ENCODE assay signal across 17 mouse cellular contexts in the genomic region with DNA sequence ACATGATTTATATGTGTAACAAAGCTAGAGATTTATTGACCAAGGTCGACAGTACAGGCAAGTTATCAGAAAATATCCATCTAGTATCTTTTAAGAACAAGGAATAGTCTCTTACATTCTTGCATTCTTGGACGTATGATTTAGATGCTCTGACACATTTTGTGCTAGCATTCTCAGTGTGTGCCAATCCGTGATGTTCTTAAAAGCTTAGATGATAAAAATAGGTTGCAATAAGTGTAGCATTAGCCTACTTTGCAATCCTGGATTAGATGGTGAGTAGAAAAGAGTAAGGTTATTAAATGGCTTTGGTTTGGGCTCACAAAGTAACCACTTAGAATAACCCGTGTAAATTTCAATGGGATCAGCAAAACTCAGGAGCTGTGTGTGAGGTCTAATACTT.
"Had no signal": no experiment of that assay in that cellular context is flagged by ENCODE, and none has a peak within 500 bp of the region (broad histone marks: within the 10 kb centered on the region; RNA-seq: fewer than 3 reads in every experiment).

No protein-coding gene starts in this region.

- H3K4me1 ChIP-seq: liver, embryonic 13.5 days; liver, embryonic 15.5 days; lung, embryonic 15.5 days; megakaryocyte, embryonic 14.5 days; midbrain, embryonic 13.5 days; midbrain, embryonic 15.5 days; neural tube, embryonic 12.5 days had no signal

- ATAC-seq: liver, postnatal 0 days; lung, postnatal 0 days; midbrain, embryonic 13.5 days; midbrain, embryonic 15.5 days had no signal

- H3K4me3 ChIP-seq: liver, embryonic 13.5 days; liver, embryonic 15.5 days; lung, embryonic 15.5 days; megakaryocyte, embryonic 14.5 days; midbrain, embryonic 13.5 days; midbrain, embryonic 15.5 days; neural tube, embryonic 12.5 days had no signal

- DNase-seq: liver, embryonic 13.5 days; liver, postnatal 0 days; lung, adult 2 months; lung, postnatal 14 days; lung, postnatal 36 days; right cerebral cortex, postnatal 14 days; thymus, adult 18-20 months; thymus, postnatal 14 days; thymus, postnatal 36 days had no signal

- H3K27me3 ChIP-seq: liver, embryonic 13.5 days; liver, embryonic 15.5 days; lung, embryonic 15.5 days; megakaryocyte, embryonic 14.5 days; midbrain, embryonic 13.5 days; midbrain, embryonic 15.5 days; neural tube, embryonic 12.5 days had no signal

- H3K36me3 ChIP-seq: liver, embryonic 13.5 days; liver, embryonic 15.5 days; lung, embryonic 15.5 days; midbrain, embryonic 13.5 days; midbrain, embryonic 15.5 days; neural tube, embryonic 12.5 days had no signal

- H3K27ac ChIP-seq: liver, embryonic 13.5 days; liver, embryonic 15.5 days; lung, embryonic 15.5 days; macrophage; midbrain, embryonic 13.5 days; midbrain, embryonic 15.5 days; neural tube, embryonic 12.5 days had no signal

- H3K9ac ChIP-seq: liver, embryonic 13.5 days; liver, embryonic 15.5 days; liver, postnatal 0 days; lung, embryonic 15.5 days; midbrain, embryonic 13.5 days; midbrain, embryonic 15.5 days; neural tube, embryonic 12.5 days had no signal
